Mouse (Mus musculus) limb, embryonic 14.5 days (tissue): ENCODE measurements around the gene Pomgnt1. TPM values are rescaled to one million over a fixed set of nuclear protein-coding genes. Genes with fewer than 3 reads are reported as not detected.

Experiments
- ATAC-seq: fragments of 200-750 bp; cut with Nextera tagmentation; 2 replicates; pipeline ENCODE4 v1.8.0; 2017; ENCODE audit warnings: low read depth, moderate number of reproducible peaks, moderate TSS enrichment; ENCODE audit not compliant: low FRiP score
- DNase-seq: peaks from one replicate; pipeline ENCODE4 v3.0.0-alpha.2; 2015; ENCODE audit warnings: low spot score
- H3K27ac ChIP-seq: fragments of 300-500 bp; sonication (generic); replicated peaks from 2 replicates; pipeline ENCODE4 v1.5.1; 2014; ENCODE audit warnings: low read depth, mild to moderate bottlenecking, low read length, moderate library complexity, mixed read lengths
- H3K27me3 ChIP-seq: fragments of 300-500 bp; sonication (generic); 2 replicates; pipeline ENCODE4 v1.6.1; 2014; ENCODE audit warnings: low read length, mixed read lengths; ENCODE audit not compliant: control insufficient read depth, insufficient read depth
- H3K36me3 ChIP-seq: fragments of 300-500 bp; sonication (generic); 2 replicates; pipeline ENCODE4 v1.6.1; 2014; ENCODE audit warnings: mild to moderate bottlenecking, low read length, moderate library complexity, mixed read lengths; ENCODE audit not compliant: control insufficient read depth, insufficient read depth
- H3K4me1 ChIP-seq: fragments of 300-500 bp; sonication (generic); 2 replicates; pipeline ENCODE4 v1.6.1; 2014; ENCODE audit warnings: antibody characterized with exemption, low read length, mixed read lengths; ENCODE audit not compliant: control insufficient read depth, insufficient read depth
- H3K4me2 ChIP-seq: fragments of 300-500 bp; sonication (generic); replicated peaks from 2 replicates; pipeline ENCODE4 v1.6.1; 2014; ENCODE audit warnings: low read depth, mild to moderate bottlenecking, low read length, moderate library complexity; ENCODE audit not compliant: severe bottlenecking
- H3K4me3 ChIP-seq: fragments of 300-500 bp; sonication (generic); replicated peaks from 2 replicates; pipeline ENCODE4 v1.5.1; 2014; ENCODE audit warnings: low read length
- H3K9ac ChIP-seq: fragments of 300-500 bp; sonication (generic); 2 replicates; pipeline ENCODE4 v1.6.1; 2014; ENCODE audit warnings: mild to moderate bottlenecking, low read depth, low read length, moderate library complexity; ENCODE audit not compliant: severe bottlenecking
- H3K9me3 ChIP-seq: fragments of 300-500 bp; sonication (generic); 2 replicates; pipeline ENCODE4 v1.6.1; 2016; ENCODE audit warnings: low read length; ENCODE audit not compliant: control insufficient read depth
- POLR2A ChIP-seq: fragments of 200-500 bp; IDR thresholded peaks from 2 replicates; pipeline ENCODE4 v1.8.0; 2012; ENCODE audit warnings: inconsistent platforms, mild to moderate bottlenecking, moderate library complexity, borderline replicate concordance; ENCODE audit not compliant: insufficient read depth, insufficient read length; ENCODE audit errors: extremely low read depth
- WGBS: fragments of 180-500 bp; shearing (Covaris S2); extraction: QIAGEN DNeasy Blood & Tissue Kit; methylation state at CpG from one replicate; pipeline ENCODE4 v1.1.7; 2014; 5-methylcytosine and 5-hydroxymethylcytosine counted together
- polyA plus RNA-seq, 2 experiments: library from polyadenylated mRNA; depleted of rRNA in 1 of 2; stranded (reverse) in 1 of 2; unstranded in 1 of 2; fragments of >200 nt; fragmentation: Nextera tagmentation in 1 of 2; extraction: Ambion mirVana in 1 of 2; gene quantifications; 2 replicates each; pipeline versions ENCODE4 v1.2.1 to v1.2.3; 2012 to 2014

Gene Pomgnt1
- 79.5 and 79.6 TPM in 2 replicates for polyA plus RNA-seq (2012; rRNA removed)
- 62.7 and 67.0 TPM in 2 replicates for polyA plus RNA-seq (2014; fragmentation: Nextera tagmentation; extraction: Ambion mirVana)

GRCm38 (mm10) chr4:116123602-116124519 lies at the start of gene Pomgnt1, which contains the start of gene Rad54l:
Gene Pomgnt1, plus strand, starts transcription at chr4:116123840.
Gene Rad54l, minus strand, starts transcription at chr4:116123690.
- peak within 1 kb of the TSS; percentile 53 for H3K4me3 ChIP-seq
- H3K4me2 ChIP-seq: peak within 1 kb of the TSS; percentile 64
- DNase-seq: peak; percentile 99
- WGBS: 2% methylated on average over 24 of the region's 24 CpGs
- TF ChIP-seq POLR2A: peak; percentile 38; the same call in 1 of the 2 replicates
- 0 out of 2 replicates have a peak within 1 kb of the TSS, but pooled peaks have one; percentile 10 for H3K27ac ChIP-seq
- no peaks in the 10 kb centered on the region; the same call in 1 of the 2 replicates for H3K36me3 ChIP-seq
- H3K9me3 ChIP-seq: no peaks in the 10 kb centered on the region
- peak within 1 kb of the TSS; percentile 60 for H3K9ac ChIP-seq
- peaks cover 5% of the 10 kb centered on the region for H3K4me1 ChIP-seq
- no peaks in the 10 kb centered on the region for H3K27me3 ChIP-seq
- ATAC-seq: peak; percentile 99

- peaks cover 18% of the 10 kb centered on the region for H3K36me3 ChIP-seq
- H3K4me3 ChIP-seq: peak overlapping the region; percentile 96
- H3K27ac ChIP-seq: no peak overlapping the region
- H3K9ac ChIP-seq: peak overlapping the region; percentile 57
- DNase-seq: no peak
- peaks cover 23% of the 10 kb centered on the region for H3K4me1 ChIP-seq
- no peaks in the 10 kb centered on the region for H3K9me3 ChIP-seq
- WGBS: 3% methylated on average over 8 of the region's 8 CpGs
- ATAC-seq: no peak
- H3K4me2 ChIP-seq: peak overlapping the region; percentile 66
- no peak for TF ChIP-seq POLR2A
- H3K27me3 ChIP-seq: no peaks in the 10 kb centered on the region
These were observed 49.4 kb upstream of the Pomgnt1 start for GRCm38 (mm10) chr4:116074145-116074675.

DNA sequence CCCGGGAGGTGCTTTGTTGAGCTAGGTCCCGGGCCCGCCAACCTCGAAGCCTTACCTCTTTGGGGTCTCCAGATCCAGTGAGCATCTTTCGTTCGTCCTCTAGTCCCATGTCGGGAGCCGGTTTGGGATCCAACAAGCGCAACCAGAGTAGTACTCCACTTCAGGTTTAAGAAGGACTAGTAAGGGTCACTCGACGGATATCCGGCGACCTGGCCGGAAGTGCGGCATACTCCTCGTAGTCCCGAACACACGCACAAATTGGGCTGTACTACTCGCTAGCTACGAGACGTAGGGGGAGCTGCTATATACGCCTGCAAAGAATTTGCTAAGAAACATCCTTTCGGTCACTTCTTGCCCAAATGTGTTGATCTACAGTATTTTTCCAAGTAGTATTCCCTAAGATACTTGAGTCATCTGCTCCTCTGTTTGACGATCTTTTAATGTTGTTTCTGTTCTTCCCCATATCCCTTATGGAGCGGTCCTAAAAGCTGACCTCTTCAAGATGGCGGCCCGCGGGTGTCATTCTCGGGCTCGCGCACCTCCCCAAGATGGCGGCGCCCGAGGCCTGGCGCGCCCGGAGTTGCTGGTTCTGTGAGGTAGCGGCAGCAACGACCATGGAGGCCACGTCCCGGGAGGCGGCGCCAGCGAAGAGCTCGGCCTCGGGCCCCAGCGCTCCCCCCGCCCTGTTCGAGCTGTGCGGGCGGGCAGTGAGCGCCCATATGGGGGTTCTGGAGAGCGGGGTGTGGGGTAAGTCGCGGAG lies 48.6 kb upstream of the Pomgnt1 start, which contains the start of the genes Uqcrh and Lrrc41:
Uqcrh (minus strand) TSS at position 211 of the 760 bp plus-strand sequence.
Lrrc41 (plus strand) TSS at position 409 of the 760 bp plus-strand sequence.
- Histone ChIP-seq H3K27me3 (no peaks in the 10 kb centered on the region), H3K4me2 (peak within 1 kb of the TSS; percentile 86), H3K4me1 (peaks cover 23% of the 10 kb centered on the region), H3K4me3 (peak within 1 kb of the TSS; percentile 96), H3K9ac (peak within 1 kb of the TSS; percentile 95), H3K27ac (peak within 1 kb of the TSS; percentile 97), H3K36me3 (peaks cover 16% of the 10 kb centered on the region), H3K9me3 (no peaks in the 10 kb centered on the region)
- under 1% methylated on average over 55 of the region's 55 CpGs for WGBS
- ATAC-seq (peak; percentile 95), DNase-seq (peak; percentile 95)
- peak; percentile 95 for TF ChIP-seq POLR2A

- Histone ChIP-seq H3K4me2 (peak overlapping the region; percentile 86), H3K9ac (peak overlapping the region; percentile 95), H3K4me1 (peaks cover 23% of the 10 kb centered on the region), H3K27ac (peak overlapping the region; percentile 97), H3K9me3 (no peaks in the 10 kb centered on the region), H3K36me3 (peaks cover 18% of the 10 kb centered on the region), H3K27me3 (no peaks in the 10 kb centered on the region), H3K4me3 (peak overlapping the region; percentile 96)
- WGBS: under 1% methylated on average over 53 of the region's 77 CpGs
- peak; percentile 44 for DNase-seq
- TF ChIP-seq POLR2A: no peak
- peak; percentile 65 for ATAC-seq
These were observed 47.8 kb upstream of the Pomgnt1 start for GRCm38 (mm10) chr4:116075631-116076368.
